Mouse (Mus musculus): ENCODE measurements at regions not wholly inside any gene's neighbourhood (a gene's known extent, or its start where the extent isn't known, plus 50 kb on each side); places are given as distances from the start of the nearest gene placed in this dataset.
A peak's percentile ranks its signal among the peaks of the same experiment; 100 is the strongest.

DNA sequence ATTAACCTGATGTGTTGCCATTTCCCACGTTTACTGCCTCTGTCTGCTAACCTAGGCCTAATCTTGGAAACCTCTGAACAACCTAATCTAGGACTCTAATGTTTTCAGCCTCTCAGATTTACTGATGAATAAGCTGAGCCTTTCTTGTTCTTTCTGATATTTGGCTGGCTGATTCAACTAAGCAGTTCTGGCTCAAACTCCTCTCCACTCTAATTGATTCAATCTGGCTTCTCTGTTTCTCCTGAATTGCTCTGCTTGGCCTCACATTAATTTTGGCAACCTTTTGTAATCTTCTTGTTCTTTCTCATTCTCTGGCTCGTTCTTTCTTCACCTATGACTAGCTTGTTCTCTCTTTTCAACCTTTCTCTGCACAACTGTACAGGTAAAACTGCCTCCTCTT, 1561.2 kb upstream of the Zeb2 start:
- DNase-seq: no peak

GRCm38 (mm10) chr2:46669517-46670291, 1552.5 kb upstream of the Zeb2 start:
- DNase-seq: no peak

DNA sequence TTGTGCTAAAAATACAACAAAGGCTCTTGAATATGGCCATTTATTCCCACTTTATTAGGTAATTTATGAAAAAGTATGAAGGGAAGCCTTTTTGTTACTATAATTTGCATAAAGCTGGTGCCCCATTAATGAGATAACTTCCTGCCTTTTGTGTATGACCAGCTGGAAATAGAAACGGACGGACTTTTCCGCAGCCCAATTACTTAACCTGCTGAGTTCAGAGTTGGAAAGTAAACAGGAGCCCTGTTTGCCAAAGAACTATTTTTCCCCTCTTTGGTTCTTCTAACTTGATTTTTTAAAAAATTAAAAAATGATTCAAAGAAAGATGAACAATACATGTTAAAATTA, 1549.8 kb upstream of the Zeb2 start:
- no peak for DNase-seq

DNA sequence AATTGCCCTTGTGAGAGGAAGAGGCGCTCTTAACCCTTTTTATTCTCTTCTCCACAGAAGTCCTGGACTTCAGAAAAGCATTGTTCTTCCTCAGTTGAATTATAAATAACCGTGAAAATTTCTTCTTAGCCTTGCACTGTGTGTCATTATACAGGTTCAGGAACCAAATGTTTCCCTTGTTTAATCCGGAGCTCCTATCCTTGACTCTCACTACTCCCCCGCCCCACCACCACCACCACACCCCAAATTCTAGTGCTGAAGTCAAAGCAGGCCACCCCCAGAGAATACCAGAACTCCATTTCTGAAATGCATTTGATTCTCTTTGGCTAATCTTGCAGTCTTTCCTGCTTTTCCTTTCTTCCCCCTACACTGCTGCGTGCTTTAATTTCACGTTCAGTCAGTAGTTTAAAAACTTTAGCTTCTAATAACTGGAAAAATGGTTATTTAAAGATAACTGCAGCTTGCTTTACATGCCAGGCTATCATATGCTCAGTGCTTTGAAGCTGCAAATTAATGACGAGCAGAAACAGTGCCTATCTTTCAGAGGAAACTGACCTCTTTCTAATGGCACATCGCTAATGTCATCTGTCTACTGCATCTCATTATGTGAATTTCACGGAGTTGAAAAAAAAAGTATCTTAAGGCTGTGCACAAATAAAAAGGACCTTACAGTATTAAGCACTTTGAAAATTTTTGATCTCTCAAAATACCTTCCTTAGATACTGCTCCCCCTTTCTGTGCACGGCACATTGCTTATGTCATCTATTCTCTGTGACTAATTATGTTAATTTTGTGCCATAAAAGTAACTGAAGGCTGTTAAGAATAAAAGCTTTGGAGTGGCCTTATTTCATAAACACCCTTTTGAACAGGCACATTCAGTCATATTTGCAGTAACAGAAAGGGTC, 1549.1 kb upstream of the Zeb2 start:
- DNase-seq: no peak

- no peak for DNase-seq
Observed at GRCm38 (mm10) chr2:46661876-46662275, 1544.7 kb upstream of the Zeb2 start.

DNA sequence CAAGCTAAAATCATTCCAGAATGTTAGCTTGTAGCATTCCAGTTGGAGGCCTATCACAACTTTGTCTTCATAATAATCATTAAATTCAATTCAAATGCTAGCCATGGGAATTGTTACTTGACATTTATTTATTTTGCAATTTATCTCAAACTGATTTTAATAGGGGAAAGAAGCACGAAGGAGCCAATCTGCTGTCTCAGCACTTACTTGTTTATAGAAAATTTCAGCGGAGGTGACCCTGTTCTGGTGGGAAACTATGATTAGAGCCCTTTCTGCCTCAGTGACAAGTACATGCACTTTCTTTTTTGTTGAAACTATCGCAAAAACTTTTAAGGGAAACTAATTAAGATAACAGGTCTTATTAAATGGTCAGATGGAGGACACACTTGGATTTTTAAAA, 1543.4 kb upstream of the Zeb2 start:
- DNase-seq: no peak

DNA sequence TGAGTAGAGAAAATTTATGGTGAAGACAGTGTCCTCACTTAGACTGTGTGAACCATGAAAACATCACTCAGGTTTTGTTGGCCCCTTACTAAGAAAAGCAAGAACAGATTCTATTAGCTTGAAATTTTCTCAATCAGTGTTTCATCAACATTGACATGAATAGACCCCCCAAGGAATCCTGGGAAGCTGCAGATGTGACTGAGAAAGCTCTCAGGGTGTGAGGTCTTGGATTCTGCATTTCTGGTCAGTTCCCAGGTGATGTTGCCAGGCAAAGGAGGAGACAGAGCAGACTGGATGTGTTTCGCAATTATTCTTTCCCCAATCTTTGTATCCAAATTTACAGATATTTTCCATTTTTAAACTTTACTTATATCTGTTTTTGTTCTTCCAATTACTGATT, 1538.1 kb upstream of the Zeb2 start:
- no peak for DNase-seq

- no peak for DNase-seq
Observed at GRCm38 (mm10) chr2:46652616-46653015, 1535.4 kb upstream of the Zeb2 start.

- DNase-seq: no peak
Observed at GRCm38 (mm10) chr2:46646366-46646765, 1529.2 kb upstream of the Zeb2 start.

DNA sequence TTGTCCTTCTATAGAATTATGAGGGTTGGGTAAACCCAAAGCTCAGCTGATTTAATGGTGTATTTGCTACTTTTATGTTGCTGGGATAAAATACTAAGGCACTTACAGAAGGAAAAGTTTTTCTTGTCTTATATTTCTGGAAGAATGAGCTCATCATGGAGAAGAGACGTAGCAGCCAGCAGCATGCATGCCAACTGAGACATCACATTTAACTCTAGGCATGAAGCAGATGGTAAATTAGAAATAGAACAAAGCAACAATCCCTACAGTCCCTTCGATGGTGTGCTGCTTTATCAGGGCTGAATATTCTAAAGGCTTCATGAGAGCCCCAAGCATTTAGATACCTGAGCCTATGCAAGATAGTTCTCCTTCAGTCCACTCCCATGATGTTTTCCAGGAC, 1492.0 kb upstream of the Zeb2 start:
- no peak for DNase-seq

GRCm38 (mm10) chr2:46581773-46582172, 1464.6 kb upstream of the Zeb2 start:
- no peak for DNase-seq

DNA sequence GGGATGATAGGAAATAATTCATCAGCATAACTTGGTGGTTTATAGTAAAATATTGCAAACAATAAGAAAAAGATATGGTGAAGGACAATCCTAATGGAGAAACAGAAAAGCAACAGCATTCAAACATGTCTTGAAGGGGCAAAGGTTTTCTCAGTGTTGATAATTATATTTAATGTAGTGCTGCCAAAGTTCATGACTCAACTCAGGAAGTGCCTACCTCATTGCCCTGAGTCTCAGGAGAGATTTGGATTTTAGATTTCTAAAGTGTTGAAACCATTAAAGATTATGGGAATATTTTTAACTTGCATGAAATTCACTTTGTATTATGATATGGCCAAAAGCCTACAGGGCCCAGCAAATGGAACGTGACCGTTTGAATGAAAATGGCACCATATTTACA, 1453.2 kb upstream of the Zeb2 start:
- no peak for DNase-seq

- no peak for DNase-seq
Observed at GRCm38 (mm10) chr2:46533395-46533794, 1416.2 kb upstream of the Zeb2 start.

- no peak for DNase-seq
Observed at GRCm38 (mm10) chr2:46530686-46531085, 1413.5 kb upstream of the Zeb2 start.

DNA sequence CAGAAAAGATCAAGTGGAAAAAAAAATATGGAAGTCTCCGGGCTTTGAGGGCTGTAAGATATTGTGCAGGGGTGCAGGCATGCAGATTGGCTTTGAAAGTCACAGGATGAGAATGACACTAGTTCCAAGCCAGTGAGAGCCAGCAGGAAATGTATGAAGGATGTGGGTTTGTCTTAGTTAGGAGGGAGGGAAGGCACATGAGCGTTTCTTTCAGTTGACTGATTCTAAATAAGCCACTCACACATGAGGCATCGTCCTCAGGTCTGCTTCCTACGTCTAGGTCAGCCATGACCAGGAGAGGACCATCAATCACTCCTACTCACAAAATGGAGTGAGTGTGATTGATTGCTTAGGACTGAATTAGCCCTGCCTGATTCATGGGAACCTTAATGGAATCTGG, 1408.0 kb upstream of the Zeb2 start:
- DNase-seq: no peak

- DNase-seq: no peak
Observed at GRCm38 (mm10) chr2:46524625-46525024, 1407.4 kb upstream of the Zeb2 start.

DNA sequence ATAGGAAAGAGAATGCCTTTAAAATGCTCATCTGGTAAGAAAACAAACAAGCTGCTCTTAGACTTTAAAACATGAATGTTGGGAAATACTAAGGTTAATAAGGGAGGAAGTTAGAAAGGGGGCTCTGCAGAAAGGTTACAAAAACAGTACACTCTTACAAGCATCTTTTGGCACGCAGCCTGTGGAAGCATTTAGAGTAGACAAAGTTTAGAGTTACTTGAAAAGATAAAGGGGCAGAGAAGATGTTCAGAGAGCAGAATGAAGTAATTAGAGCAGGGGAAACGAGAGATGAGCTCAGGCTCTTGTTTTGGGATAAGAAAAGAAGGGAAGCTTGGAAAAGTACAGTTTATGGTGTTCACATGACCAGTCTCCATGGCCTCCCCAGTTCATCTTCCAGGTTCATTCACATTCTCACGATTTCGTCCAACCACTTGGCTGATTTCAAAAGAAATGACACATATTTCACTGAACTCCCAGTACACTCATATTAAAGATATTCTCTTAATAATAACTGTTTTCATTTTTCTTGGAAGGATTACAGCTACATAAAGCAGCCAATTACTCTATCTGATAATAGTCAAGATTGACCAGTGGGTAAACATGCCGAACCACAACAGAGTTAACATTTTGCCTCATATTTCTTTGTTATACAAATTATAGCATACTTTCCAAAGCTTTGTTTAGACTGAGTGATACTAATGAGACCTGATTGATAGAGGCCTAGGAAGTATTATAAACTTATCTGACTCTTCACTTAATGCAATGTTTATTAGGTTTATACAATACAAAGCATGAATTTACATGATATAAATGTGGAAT, 1404.2 kb upstream of the Zeb2 start:
- peak; percentile 3 for DNase-seq

DNA sequence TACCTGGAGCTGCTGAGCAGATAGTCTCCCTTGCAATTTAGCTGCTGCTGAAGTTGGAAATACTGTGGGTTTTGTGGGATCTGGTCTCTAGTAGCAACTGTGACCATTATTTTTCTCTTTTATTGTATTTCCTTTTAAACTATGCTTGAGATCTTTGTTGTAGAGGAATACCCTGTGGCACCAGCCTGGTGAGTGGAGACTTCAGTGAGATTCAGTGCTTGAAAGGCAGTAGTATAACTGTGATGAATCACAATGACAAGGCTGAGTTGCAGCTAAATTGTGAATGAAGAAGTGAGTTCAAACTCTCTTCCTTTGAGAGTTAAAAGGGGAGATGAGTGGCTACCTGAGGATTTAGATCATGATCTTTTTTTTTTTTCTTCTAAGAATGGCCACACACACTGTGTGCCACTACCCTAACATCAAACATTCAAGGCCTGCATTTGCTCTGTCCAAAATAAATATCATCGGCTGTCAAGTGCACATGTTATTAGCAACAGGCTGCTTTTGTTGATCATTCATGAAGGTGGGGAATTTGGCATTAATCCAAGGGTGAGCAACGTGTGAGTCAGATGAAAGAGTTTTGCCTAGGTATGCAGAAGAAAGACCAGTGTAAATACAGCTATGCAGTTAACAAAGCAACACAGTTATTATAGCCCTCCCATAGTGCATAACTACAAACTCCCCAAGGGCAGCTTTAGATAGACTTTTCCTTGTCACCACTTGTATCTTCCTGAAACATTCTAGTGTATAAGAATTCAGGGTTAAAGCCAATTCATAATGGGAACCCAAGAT, 1395.2 kb upstream of the Zeb2 start:
- DNase-seq: no peak

DNA sequence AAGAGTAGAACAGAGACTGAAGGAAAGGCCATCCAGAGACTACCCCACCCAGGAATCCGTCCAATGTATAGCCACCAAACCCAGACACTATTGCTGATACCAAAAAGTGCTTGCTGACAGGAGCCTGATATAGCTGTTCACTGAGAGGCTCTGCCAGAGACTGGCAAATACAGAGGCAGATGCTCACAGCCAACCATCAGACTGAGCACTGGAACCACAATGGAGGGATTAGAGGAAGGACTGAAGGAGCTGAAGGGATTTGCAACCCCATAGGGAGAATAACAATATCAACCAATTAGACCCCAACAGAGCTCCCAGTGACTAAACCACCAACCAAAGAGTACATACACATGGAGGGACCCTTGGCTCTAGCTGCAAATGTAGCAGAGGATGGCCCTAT, 1389.8 kb upstream of the Zeb2 start:
- no peak for DNase-seq

GRCm38 (mm10) chr2:46503074-46503473, 1385.9 kb upstream of the Zeb2 start:
- DNase-seq: no peak

- no peak for DNase-seq
Observed at GRCm38 (mm10) chr2:46492299-46492698, 1375.1 kb upstream of the Zeb2 start.

DNA sequence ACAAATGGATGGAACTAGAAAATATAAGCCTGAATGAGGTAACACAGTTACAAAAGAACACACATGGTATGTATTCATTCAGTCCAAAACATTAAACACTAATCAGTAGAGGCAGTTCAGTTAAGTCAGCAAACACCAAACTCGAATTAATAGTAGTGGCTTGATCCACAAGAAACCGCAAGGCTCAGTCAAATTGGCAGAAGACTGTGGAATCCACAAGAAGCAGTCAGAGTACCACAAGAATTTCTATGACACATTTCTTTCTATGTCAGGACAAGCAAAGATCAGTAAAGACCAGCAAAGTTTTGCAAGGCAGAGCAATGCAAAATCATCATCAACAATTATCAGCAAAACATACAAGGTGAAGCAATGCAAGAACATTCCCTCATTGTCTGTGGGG, 1373.9 kb upstream of the Zeb2 start:
- no peak for DNase-seq

Measured in kidney, adult 9 months (tissue).